Mouse (Mus musculus): ENCODE data around the gene Nxt2. TPM values are rescaled to one million over a fixed set of nuclear protein-coding genes. Genes with fewer than 3 reads are reported as not detected.

The Nxt2 gene
- polyA plus RNA-seq (2014; fragmentation: Nextera tagmentation; extraction: Ambion mirVana) = 9.9 and 12.0 TPM in 2 replicates

DNA sequence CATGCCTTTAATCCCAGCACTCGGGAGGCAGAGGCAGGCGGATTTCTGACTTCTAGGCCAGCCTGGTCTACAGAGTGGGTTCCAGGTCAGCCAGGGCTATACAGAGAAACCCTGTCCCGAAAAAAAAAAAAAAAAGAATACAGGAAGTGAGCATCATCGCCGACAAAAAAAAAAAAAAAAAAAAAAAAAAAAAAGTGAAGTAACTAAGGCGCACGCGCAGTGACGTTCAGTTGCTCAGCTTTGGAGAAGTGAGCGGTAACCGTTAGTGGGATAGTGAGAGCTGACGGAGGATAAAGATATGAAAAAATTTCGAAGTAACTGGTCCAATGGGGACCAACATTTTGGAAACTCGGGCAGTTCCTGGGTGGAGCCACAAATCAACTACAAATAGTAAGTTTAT lies at the start of gene Nxt2:
Gene Nxt2, plus strand, starts transcription at position 229 of the 400 bp plus-strand sequence.
- 89% methylated on average over 14 of the region's 14 CpGs for WGBS
- H3K9ac ChIP-seq (ENCODE audit: low read length) = no peak within 1 kb of the TSS
- no peaks in the 10 kb centered on the region for H3K4me1 ChIP-seq (ENCODE audit: control insufficient read depth, insufficient read depth, low read length)
- no peaks in the 10 kb centered on the region for H3K36me3 ChIP-seq (ENCODE audit: control insufficient read depth, insufficient read depth, low read length)
- DNase-seq (ENCODE audit: low spot score) (no peak), ATAC-seq (ENCODE audit: insufficient number of reproducible peaks, low FRiP score, low TSS enrichment, low read depth) (no peak)
- H3K9me3 ChIP-seq (ENCODE audit: control insufficient read depth, low read length) = no peaks in the 10 kb centered on the region
- H3K4me2 ChIP-seq (ENCODE audit: low read depth, severe bottlenecking) = peak within 1 kb of the TSS; percentile 28; the same call in 1 of the 2 replicates
- no peaks in the 10 kb centered on the region for H3K27me3 ChIP-seq (ENCODE audit: control insufficient read depth, insufficient read depth, low read length)
- H3K4me3 ChIP-seq (ENCODE audit: low read depth, low read length) = peak within 1 kb of the TSS; percentile 39; the same call in 1 of the 2 replicates
- H3K27ac ChIP-seq (replicated peaks; ENCODE audit: low read depth, low read length) = no peak within 1 kb of the TSS

- H3K27me3 ChIP-seq (ENCODE audit: control insufficient read depth, insufficient read depth, low read length) = peaks cover 2% of the 10 kb centered on the region; the same call in 1 of the 2 replicates
- H3K4me2 ChIP-seq (ENCODE audit: low read depth, severe bottlenecking) = no peak overlapping the region
- no peak overlapping the region for H3K27ac ChIP-seq (replicated peaks; ENCODE audit: low read depth, low read length)
These were observed 49.6 kb upstream of the Nxt2 start for GRCm38 (mm10) chrX:142176981-142177380.

DNA sequence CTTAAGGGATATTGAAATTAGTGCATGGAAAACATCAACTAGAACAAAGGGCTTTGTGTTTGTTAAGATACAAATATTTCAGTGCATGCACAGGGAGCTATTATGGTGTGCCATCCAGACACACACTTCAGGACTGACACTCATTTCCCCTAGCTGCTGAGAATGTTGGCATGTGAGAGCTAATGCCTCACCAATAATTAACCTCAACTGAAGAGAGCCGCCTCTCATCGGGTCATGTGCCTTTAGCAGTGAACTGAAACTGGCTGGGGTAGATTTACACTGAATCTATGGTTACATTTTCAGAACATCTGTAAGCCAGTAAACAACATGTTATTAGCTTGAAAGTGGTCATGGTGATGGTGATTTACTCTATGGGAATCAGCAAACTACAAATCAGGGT lies 44.5 kb upstream of the Nxt2 start:
- 81% methylated on average over 2 of the region's 2 CpGs for WGBS

More at GRCm38 (mm10) chrX:142176981-142177380, 49.6 kb upstream of the Nxt2 start:
- no peak for DNase-seq (ENCODE audit: low spot score)
- no peaks in the 10 kb centered on the region for H3K9me3 ChIP-seq (ENCODE audit: control insufficient read depth, low read length)
- no peak overlapping the region for H3K9ac ChIP-seq (ENCODE audit: low read length)
- ATAC-seq (ENCODE audit: insufficient number of reproducible peaks, low FRiP score, low TSS enrichment, low read depth) = no peak
- H3K4me3 ChIP-seq (ENCODE audit: low read depth, low read length) = no peak overlapping the region
- H3K4me1 ChIP-seq (ENCODE audit: control insufficient read depth, insufficient read depth, low read length) = no peaks in the 10 kb centered on the region
- no peaks in the 10 kb centered on the region for H3K36me3 ChIP-seq (ENCODE audit: control insufficient read depth, insufficient read depth, low read length)

DNA sequence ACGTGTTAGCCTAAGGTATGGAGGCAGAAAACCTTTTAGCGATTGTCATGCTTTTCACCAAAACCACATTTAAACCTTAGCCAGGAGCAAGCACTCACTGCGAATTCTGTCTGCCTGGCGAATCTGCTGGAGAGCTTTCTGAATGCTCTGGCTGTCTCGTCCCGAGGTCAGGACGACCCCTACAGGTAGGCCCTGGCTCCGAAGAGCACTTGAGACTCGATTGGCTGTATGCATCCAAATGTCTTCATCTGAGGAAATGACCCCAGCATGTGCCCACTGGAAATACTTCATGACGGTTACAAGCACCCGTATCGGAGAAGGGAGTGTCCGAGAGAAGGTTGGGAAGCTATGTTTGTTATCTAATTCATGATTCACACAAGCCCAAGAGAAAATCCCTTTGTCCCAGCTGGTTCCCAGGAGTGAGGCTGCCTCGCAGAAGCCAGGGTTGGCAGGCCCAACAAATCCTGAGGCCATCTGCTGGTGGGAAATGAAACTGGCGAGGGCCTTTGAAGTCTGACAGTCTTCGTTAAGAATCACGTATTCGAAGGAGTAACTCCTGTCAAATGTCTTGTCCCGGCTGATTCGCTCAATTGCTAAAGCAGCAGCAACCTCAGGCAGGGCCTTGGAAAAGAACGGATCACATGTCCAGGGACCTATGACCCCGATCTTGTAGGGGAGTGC lies 37.4 kb upstream of the Nxt2 start:
- Histone ChIP-seq H3K4me3 (ENCODE audit: low read depth, low read length) (no peak overlapping the region), H3K36me3 (ENCODE audit: control insufficient read depth, insufficient read depth, low read length) (no peaks in the 10 kb centered on the region), H3K9me3 (ENCODE audit: control insufficient read depth, low read length) (no peaks in the 10 kb centered on the region), H3K4me1 (ENCODE audit: control insufficient read depth, insufficient read depth, low read length) (no peaks in the 10 kb centered on the region), H3K27ac (replicated peaks; ENCODE audit: low read depth, low read length) (no peak overlapping the region), H3K9ac (ENCODE audit: low read length) (no peak overlapping the region), H3K4me2 (ENCODE audit: low read depth, severe bottlenecking) (no peak overlapping the region), H3K27me3 (ENCODE audit: control insufficient read depth, insufficient read depth, low read length) (no peaks in the 10 kb centered on the region; the same call in 1 of the 2 replicates)
- peak; percentile 53 for DNase-seq (ENCODE audit: low spot score)
- 37% methylated on average over 22 of the region's 22 CpGs for WGBS
- ATAC-seq (ENCODE audit: insufficient number of reproducible peaks, low FRiP score, low TSS enrichment, low read depth) = no peak

More for the DNA sequence above, 44.5 kb upstream of the Nxt2 start:
- DNase-seq (ENCODE audit: low spot score) (no peak), ATAC-seq (ENCODE audit: insufficient number of reproducible peaks, low FRiP score, low TSS enrichment, low read depth) (no peak)
- Histone ChIP-seq H3K4me1 (ENCODE audit: control insufficient read depth, insufficient read depth, low read length) (no peaks in the 10 kb centered on the region), H3K4me3 (ENCODE audit: low read depth, low read length) (no peak overlapping the region), H3K4me2 (ENCODE audit: low read depth, severe bottlenecking) (no peak overlapping the region), H3K9me3 (ENCODE audit: control insufficient read depth, low read length) (no peaks in the 10 kb centered on the region), H3K27me3 (ENCODE audit: control insufficient read depth, insufficient read depth, low read length) (peaks cover 5% of the 10 kb centered on the region; the same call in 1 of the 2 replicates), H3K9ac (ENCODE audit: low read length) (no peak overlapping the region), H3K36me3 (ENCODE audit: control insufficient read depth, insufficient read depth, low read length) (no peaks in the 10 kb centered on the region), H3K27ac (replicated peaks; ENCODE audit: low read depth, low read length) (no peak overlapping the region)

DNA sequence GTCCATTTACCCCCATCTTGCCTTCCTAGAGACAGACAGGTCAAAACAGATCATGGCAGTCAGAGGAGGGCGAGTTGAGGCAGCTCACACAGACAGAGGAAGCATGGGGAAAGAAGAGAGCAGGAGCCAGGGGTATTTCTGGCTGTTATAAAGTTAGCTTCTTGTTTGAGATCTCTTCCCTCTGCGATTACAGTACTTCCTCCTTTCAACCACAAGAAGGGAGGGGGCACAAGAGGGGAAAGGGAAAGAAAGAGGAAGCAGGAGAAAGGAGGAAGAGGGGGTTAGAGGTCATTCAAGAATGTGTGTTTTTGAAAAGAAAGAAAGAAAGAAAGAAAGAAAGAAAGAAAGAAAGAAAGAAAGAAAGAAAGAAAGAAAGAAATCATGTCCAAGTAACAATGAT lies 36.2 kb upstream of the Nxt2 start:
- Histone ChIP-seq H3K4me2 (ENCODE audit: low read depth, severe bottlenecking) (no peak overlapping the region), H3K27me3 (ENCODE audit: control insufficient read depth, insufficient read depth, low read length) (no peaks in the 10 kb centered on the region; the same call in 1 of the 2 replicates), H3K9ac (ENCODE audit: low read length) (no peak overlapping the region), H3K27ac (replicated peaks; ENCODE audit: low read depth, low read length) (no peak overlapping the region), H3K36me3 (ENCODE audit: control insufficient read depth, insufficient read depth, low read length) (no peaks in the 10 kb centered on the region), H3K4me3 (ENCODE audit: low read depth, low read length) (no peak overlapping the region), H3K4me1 (ENCODE audit: control insufficient read depth, insufficient read depth, low read length) (no peaks in the 10 kb centered on the region), H3K9me3 (ENCODE audit: control insufficient read depth, low read length) (no peaks in the 10 kb centered on the region)
- DNase-seq (ENCODE audit: low spot score) (no peak), ATAC-seq (ENCODE audit: insufficient number of reproducible peaks, low FRiP score, low TSS enrichment, low read depth) (no peak)
- WGBS = 76% methylated on average over 2 of the region's 2 CpGs

- no peak for DNase-seq (ENCODE audit: low spot score)
- no peaks in the 10 kb centered on the region for H3K4me1 ChIP-seq (ENCODE audit: control insufficient read depth, insufficient read depth, low read length)
- no peak overlapping the region for H3K9ac ChIP-seq (ENCODE audit: low read length)
- no peaks in the 10 kb centered on the region for H3K9me3 ChIP-seq (ENCODE audit: control insufficient read depth, low read length)
- WGBS = 81% methylated on average over 6 of the region's 6 CpGs
- ATAC-seq (ENCODE audit: insufficient number of reproducible peaks, low FRiP score, low TSS enrichment, low read depth) = no peak
- H3K27ac ChIP-seq (replicated peaks; ENCODE audit: low read depth, low read length) = no peak overlapping the region
- H3K36me3 ChIP-seq (ENCODE audit: control insufficient read depth, insufficient read depth, low read length) = no peaks in the 10 kb centered on the region
- peaks cover 3% of the 10 kb centered on the region; the same call in 1 of the 2 replicates for H3K27me3 ChIP-seq (ENCODE audit: control insufficient read depth, insufficient read depth, low read length)
- H3K4me2 ChIP-seq (ENCODE audit: low read depth, severe bottlenecking) = no peak overlapping the region
- H3K4me3 ChIP-seq (ENCODE audit: low read depth, low read length) = no peak overlapping the region
These were observed 32.1 kb upstream of the Nxt2 start for GRCm38 (mm10) chrX:142194420-142194819.

GRCm38 (mm10) chrX:142195551-142195950 lies 31.0 kb upstream of the Nxt2 start:
- Histone ChIP-seq H3K9ac (ENCODE audit: low read length) (no peak overlapping the region), H3K9me3 (ENCODE audit: control insufficient read depth, low read length) (no peaks in the 10 kb centered on the region), H3K4me1 (ENCODE audit: control insufficient read depth, insufficient read depth, low read length) (no peaks in the 10 kb centered on the region), H3K27ac (replicated peaks; ENCODE audit: low read depth, low read length) (no peak overlapping the region), H3K4me3 (ENCODE audit: low read depth, low read length) (no peak overlapping the region), H3K36me3 (ENCODE audit: control insufficient read depth, insufficient read depth, low read length) (no peaks in the 10 kb centered on the region), H3K4me2 (ENCODE audit: low read depth, severe bottlenecking) (no peak overlapping the region), H3K27me3 (ENCODE audit: control insufficient read depth, insufficient read depth, low read length) (0 out of 2 replicates have a peak, but pooled peaks cover 3% of the 10 kb centered on the region)
- ATAC-seq (ENCODE audit: insufficient number of reproducible peaks, low FRiP score, low TSS enrichment, low read depth) (no peak), DNase-seq (ENCODE audit: low spot score) (no peak)
- 86% methylated on average over 1 of the region's 1 CpGs for WGBS

GRCm38 (mm10) chrX:142196831-142197230 lies 29.7 kb upstream of the Nxt2 start, which contains the start of gene Gucy2f:
TSS of gene Gucy2f (minus strand) at chrX:142196931.
- no peaks in the 10 kb centered on the region for H3K36me3 ChIP-seq (ENCODE audit: control insufficient read depth, insufficient read depth, low read length)
- no peak within 1 kb of the TSS for H3K4me3 ChIP-seq (ENCODE audit: low read depth, low read length)
- H3K27ac ChIP-seq (replicated peaks; ENCODE audit: low read depth, low read length) = no peak within 1 kb of the TSS
- no peak for ATAC-seq (ENCODE audit: insufficient number of reproducible peaks, low FRiP score, low TSS enrichment, low read depth)
- no peaks in the 10 kb centered on the region for H3K9me3 ChIP-seq (ENCODE audit: control insufficient read depth, low read length)
- 46% methylated on average over 5 of the region's 5 CpGs for whole genome bisulfite sequencing
- H3K27me3 ChIP-seq (ENCODE audit: control insufficient read depth, insufficient read depth, low read length) = 0 out of 2 replicates have a peak, but pooled peaks cover 3% of the 10 kb centered on the region
- H3K9ac ChIP-seq (ENCODE audit: low read length) = no peak within 1 kb of the TSS
- no peak for DNase-seq (ENCODE audit: low spot score)
- H3K4me2 ChIP-seq (ENCODE audit: low read depth, severe bottlenecking) = no peak within 1 kb of the TSS
- H3K4me1 ChIP-seq (ENCODE audit: control insufficient read depth, insufficient read depth, low read length) = no peaks in the 10 kb centered on the region

All from limb, embryonic 11.5 days (tissue).